Mouse (Mus musculus): ENCODE measurements at regions not wholly inside any gene's neighbourhood (a gene's known extent, or its start where the extent isn't known, plus 50 kb on each side); places are given as distances from the start of the nearest gene placed in this dataset.
"Not testable (repeated sequence)": the region's sequence is repeated elsewhere in the genome, so short reads cannot be mapped to it uniquely, and the experiment has no call there.

DNA sequence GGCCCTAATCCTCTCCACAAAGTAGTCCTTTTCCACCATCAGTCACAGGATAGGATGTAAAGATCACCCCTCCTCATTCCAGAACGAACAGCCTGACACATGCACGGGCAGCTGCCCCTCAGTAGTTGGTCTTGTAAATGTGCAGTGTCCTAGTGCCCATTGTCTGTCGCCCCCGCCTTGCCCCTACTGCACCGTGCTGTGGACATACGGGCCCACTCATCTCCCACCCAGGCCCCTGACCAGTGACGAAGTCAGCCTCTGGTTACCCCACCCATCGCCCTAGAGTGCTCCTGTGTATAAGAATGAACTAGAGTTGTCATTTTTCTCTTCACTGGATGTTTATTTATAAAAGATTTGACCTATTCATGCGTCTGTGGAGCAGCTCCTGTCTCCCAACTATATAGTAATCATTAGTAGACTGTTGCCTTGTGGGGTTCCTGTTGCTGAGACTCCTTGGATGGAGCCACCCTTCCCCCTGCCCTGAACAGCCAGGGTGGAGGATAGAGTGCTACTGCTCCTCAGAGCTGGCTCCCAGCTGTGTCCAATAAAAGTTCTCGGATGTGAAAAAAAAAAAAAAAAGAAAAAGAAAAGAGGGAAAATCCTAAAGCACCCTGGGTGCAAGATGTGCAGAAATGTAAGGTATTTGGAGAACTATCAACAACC lies 64.0 kb upstream of the Trim24 start:
- ATAC-seq (replicated peaks; ENCODE audit: low read depth, poor library complexity, severe bottlenecking), result 0 out of 2 replicates have a peak, but pooled peaks have one; percentile 56

DNA sequence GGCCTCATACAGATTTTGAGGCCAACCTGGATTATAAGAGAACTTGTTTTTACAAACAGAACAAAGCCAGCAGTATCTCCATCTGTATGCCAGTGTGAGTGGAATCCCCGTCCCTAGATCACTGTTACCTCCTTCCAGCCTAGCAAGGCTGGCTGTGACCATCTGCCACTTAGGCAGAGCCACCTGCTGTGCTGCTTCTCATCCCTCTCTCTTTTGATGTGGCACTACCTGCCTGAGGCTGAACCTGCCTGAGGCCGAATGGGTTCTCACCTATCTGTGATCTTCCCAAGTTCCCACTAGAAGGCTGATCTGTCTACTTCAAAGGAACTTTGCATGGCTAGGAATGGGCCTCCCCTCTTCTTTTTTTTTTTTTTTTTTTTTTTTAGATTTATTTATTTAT lies 55.4 kb upstream of the Trim24 start:
- ATAC-seq (replicated peaks; ENCODE audit: low read depth, poor library complexity, severe bottlenecking), result not testable (repeated sequence)

Data from common myeloid progenitor, adult 5-6 weeks (primary cell).